Mouse (Mus musculus): ENCODE measurements at regions not wholly inside any gene's neighbourhood (a gene's known extent, or its start where the extent isn't known, plus 50 kb on each side); places are given as distances from the start of the nearest gene placed in this dataset.
"Not testable (repeated sequence)": the region's sequence is repeated elsewhere in the genome, so short reads cannot be mapped to it uniquely, and the experiment has no call there.

DNA sequence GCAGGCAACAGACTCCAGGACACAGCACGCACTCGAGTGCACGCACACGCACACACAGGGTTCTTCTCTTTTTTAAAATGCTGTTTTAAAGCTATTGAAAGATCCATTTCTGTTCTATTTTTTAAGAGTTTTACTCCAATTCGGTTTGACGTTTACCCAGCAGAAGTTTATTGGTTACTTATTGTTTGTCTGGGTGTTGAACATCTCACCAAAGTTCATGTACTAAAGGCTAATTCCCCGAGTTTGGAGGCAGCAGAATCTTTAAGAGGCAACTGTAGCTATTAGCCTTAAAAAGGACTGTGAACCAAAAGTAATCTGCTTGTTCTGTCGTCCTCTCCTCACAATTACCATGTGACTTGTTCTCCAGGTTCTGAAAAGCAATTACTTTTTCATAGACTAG is 263.0 kb upstream of the Nfia start:
- no peak for DNase-seq

DNA sequence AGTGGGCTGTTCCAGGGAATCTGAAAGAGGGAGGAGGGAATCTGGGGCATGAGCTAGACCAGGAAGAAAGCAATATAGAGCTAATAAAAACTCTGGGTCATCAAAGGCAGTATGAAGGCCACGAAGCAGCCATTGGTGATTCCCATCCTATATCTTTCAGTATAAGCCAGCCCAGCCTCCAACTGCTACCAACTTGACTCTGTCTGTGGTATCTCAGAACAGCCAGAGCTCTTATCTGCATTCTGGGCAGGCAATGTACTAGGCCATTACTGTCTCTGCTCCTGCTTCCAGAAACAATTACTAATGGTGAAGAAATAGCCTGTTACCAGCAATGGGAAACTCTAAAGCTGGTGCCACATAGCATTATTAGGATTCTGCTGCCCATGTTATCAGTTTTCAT is 266.8 kb upstream of the Nfia start:
- DNase-seq = no peak

DNA sequence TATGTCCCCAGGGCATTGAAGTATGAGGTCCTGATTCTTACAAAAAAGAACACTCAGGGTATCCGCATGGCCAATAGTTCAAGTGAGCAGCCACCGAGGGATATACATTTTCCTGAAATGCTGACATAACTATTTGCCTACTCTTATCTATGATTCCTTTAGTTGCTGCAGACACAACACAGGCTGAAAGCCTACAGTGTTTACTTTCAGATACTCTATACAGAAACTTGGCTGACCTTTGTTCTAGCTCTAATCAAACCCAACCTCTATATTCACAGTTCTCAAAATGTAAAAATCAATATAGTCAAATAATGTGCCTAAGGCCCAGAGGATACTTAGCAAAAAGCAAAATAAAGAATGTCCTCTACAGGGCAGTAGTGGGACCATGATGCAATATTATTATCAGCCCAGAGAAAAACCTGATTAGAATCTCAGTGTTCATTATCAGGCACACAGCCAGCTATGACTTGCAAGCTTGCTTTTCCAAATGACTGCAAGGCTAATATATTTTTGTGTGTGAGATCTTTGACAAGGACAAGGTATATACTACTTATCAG is 281.2 kb upstream of the Nfia start:
- no peak for DNase-seq

DNA sequence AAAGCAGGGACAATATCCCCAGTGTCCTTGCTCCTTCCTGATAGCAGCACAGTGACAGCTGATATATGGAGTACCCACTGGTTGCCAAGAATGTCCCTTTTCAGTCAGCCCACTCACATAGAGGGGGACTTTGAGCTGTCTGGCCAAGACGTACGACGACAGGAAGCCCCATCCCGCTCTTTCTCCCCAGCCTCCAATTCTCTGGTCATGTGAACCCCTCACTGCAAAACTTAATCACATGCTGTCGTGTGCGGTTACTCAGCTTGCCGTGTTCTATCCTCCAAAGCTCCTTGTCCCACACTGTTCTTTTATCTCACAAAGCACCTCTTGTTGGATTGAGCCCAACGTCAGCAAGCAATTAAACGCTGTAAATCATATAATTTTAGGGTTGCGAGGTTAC is 286.2 kb upstream of the Nfia start:
- DNase-seq = peak; percentile 2

DNA sequence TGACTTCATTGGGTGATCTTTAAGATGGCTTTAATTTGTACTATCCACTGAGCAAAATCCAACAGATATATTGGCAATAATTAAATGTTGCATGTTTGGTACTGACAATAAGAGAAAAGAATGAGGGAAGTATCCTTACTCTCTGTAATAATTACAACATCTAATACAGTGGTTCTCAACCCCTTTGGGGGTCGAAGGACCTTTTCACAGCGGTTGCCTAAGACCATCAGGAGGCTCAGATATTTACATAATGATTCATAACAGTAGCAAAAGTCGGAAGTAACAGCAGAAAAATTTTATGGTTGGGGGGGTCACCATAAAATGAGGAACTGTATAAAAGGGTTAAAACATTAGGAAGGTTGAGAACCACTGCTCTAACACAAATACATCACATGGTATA is 287.3 kb upstream of the Nfia start:
- no peak for DNase-seq

DNA sequence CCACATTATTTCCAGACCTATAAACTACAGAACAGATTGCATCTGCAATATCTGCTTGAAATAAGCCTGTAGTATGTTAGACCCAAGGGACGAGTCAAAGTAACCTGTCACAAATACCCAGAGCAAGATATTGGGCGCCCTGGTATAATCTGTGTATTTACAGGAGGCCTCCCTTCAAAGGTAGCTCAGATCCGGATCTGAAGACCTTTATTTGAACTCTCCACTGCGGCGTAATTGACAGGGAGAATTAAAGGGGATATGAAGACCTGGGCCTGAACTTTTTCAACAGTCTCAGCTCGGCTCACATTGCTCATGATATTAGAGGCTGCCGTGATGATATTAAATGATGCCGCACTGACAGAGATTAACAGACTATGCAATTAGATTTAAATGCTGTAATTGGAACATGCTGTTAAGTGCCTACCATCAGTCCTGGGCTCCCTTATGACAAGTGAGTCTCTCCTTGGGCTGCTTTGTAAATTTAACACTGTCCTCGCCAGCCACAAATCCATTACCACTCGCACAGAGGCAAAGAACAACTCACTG is 289.8 kb upstream of the Nfia start:
- no peak for DNase-seq

DNA sequence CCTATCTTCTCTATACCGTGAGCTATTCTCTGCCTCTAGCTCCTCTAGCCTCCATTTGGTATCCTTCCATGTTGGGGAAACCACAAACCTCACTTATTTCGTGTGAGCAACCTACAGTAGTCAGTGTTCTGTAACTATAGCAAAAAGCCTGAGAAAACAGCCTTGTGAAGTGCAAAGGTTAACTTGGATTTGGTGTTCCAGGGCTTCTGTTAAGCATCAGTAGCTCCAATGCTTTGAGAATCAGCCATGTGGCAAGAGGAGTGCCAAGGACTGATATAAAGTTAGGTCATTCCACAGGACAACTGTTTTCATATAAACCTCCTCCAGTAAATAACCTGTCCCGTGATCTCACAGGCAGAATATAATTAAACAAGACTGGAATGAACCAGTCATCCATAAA is 290.7 kb upstream of the Nfia start:
- DNase-seq = no peak

DNA sequence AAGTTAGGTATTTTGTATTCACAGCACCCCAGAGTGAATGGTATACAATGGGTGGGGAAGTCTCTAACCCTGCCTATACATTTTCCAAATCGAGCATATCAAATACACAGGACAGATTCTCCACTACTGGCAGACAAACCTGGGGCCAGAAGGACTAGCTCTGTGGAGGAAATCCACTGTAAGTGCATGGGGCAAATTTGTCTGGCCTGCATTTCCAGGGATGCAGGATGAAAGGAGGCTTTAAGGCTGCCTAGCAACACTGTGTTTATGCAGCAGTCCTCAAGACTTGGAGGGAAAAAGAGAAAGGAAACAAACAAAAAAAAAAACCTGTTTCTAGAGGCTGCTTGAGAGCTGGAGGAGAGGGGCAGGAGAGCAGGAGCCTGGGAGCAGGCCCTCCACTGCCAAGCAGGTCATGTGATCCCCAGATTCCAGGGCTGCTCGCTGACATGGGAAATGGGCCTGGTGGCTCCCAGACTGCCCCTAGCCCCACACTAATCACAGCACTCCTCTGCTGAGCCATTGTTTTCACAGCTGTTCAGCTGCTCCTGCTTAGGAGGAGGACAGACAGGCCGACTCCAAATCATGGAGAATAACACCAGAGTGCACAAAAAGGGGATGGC is 293.7 kb upstream of the Gm10192 start:
- DNase-seq = peak; percentile 19

DNA sequence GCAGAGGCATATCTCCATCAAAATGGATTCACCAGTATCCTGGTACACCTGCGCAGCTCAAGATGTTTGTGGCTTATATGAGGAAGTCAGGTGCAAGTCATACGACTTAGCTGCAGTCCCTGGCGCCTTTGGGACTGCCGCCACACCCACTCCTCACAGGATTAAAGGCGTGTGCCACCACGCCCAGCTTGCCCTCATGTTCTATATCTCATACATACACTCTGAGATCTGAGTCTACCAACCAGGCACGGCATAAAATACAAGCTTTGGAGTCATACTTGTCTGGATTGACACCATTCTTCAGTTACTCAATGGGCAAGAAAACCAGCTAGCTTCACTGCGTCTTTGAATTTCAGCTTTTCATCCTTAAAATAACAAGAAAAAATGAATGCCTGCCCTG is 290.5 kb upstream of the Gm10192 start:
- DNase-seq = not testable (repeated sequence)

DNA sequence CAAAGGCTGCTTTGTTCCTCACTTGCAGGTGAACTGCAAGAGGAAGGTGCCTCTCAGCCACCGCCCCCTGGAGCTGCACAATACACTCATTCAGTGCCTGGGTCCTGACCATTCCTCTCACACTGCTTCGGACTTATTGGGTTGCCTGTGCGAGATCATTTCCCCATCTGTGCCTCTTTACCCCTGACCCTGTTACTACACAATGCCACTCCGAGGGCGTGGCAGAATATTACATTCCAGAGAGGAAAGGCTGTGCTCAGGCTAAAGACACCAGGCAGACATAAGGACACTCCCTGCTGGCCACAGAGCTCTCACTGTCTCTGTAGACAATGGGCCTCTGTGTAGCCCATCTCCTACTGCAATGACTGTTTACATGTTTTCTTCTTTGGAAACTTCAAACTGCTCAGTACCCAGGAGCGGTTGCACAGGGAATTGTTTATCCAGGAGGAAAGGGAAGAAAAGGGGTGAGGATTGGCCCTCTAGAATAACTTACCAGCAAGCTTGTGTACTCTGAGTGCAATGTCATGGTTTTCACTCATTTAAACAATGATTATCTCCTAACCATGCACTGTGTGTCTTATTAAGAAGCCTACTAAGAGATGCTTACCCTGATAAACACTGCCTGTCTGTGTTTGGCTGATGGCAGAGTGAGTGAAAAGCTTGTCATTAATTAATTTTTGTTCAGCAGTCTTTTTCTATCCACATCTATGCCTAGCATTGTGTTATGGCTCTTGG is 283.1 kb upstream of the Gm10192 start:
- no peak for DNase-seq

DNA sequence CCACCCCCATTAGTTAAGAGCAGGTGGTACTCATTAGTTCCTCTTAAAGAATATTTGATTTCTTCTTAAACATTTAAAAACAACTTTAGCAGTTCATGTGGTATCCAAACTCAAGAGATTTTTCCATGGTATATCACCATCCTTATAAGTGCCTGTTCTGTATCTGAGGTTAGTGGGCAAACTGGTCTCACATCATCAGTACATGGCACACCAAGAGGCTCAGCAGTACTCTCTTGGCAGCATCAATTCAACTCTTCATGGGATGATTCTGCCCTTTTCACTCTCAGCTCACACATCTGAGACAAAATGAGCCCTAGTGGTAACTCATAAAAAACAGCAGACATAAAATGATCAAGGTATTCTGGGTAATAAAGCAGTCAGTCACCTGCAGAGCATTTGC is 282.6 kb upstream of the Gm10192 start:
- DNase-seq = no peak

DNA sequence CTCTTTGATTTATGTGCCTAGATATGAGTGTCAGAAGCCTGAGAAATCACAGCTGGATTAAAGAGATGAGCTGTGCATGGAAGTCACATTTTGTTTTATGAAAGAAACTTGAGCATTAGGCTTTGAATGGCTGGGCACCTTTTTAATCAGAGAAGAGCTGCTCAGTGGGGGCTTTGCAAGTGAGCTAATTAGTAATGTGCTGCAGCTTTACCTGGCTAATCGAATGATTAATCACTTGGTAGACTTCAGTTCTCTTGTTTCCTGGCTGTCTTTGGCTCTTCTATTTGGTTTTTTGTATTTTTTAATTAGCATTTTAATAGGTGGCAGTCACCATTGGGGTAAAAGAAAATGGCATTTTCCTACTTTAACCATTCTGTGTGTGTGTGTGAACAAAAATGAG is 278.2 kb upstream of the Gm10192 start:
- DNase-seq = no peak

DNA sequence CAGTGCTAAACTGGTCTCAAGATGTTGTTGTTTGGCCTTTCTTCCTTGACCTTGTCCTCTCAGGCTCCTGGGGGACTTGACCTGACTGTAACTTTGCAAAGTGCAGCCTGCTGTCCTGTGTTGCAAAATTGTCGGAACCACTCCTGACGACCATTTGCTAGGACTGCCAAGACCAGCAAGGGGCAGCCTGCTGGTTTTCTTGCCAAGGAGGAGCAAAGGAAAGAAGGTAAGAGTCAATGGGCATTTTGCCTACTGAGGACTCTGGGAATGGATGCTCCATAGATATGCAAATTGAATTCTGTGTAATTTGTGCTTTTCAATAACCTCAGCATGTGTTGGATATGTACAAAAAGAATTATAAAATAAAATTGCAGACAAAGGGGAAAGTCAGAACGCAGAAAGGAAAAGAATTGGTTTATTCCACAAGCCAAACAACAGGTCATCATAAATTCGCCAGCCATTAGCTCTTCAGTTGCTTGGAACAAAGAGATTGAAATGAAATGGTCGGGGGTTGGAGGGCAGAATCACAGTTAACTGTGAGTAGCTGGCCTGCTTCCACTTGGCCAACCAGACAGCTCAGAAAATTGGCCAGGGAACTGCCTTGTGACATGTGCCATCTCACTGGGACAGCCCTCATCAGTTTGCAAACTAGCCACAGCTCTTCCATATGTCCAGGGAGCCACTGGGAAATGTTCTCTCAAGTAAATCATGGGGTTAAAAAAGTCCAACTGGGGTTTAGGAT is 256.5 kb upstream of the Gm10192 start:
- DNase-seq = peak; percentile 16

DNA sequence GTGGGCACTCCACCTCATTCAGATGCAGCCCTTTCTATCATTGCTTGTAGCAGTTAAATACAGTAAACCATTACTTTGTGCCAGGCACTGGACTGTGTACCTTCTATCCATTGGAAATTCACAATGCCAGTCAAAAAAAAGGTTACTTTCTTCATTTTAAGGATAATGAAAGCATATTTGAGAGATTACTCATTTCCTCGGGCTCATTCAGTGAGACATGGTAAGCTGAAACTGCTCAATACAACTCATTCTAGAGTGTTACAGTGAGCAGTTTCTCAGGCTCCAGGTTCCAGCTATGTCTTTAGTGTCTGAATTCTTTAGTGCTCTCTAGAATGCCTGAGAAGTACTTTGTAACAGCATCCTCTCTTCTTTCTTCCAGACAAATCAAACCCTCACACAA is 249.7 kb upstream of the Gm10192 start:
- no peak for DNase-seq

DNA sequence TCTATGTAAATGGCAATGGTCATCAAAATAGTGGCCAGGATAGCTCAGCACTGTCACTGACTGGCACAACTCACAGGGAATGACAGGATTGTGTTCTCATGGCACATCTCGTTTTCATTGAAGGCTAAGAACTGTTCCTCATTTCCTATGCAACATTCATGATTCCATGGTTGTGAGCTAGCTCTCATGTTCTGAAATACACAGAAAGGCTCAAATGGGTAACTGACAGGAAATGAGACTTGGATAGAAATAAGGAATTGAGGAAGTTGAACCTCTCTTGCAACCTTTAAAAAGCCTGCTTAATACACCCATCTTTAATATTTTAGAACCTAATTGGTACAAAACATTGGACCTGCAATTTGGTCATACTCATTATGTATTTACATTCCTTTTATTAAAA is 249.1 kb upstream of the Gm10192 start:
- no peak for DNase-seq

DNA sequence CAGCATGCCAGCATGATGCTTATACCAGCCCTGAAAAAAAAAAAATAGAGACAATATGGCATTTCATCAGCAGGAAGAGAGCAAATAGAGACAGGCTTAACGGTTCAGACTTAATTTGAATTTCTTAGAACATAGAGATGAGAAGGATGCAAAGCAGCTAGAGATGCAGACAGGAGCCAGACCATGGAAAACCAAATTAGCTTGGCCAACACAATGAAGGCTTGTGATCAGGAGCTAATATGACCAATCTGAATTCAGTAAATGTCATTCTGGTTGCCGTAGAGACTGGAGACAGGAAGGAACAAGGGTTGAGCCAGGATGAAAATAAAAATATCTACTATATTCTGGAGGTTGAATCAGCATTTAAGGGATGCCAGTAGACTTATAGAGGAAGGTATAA is 248.3 kb upstream of the Gm10192 start:
- no peak for DNase-seq

DNA sequence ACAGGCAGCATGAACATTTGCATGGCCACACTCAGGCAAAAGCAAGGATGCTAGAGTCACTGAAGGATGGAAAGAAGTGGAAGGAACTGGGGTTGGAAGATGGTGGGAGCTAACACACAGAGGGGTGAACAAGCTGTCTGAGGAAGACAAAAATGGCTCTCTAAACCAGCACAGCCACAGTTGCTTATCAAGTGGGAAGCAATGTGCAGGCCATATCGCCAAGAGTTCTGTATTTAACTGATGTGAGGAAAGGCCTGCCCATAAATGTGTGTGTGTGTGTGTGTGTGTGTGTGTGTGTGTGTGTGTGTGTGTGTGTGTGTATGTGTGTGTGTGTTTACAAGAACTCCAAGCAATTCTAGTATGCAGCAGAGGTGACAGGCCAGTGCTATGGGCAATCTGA is 236.9 kb upstream of the Gm10192 start:
- DNase-seq = no peak

DNA sequence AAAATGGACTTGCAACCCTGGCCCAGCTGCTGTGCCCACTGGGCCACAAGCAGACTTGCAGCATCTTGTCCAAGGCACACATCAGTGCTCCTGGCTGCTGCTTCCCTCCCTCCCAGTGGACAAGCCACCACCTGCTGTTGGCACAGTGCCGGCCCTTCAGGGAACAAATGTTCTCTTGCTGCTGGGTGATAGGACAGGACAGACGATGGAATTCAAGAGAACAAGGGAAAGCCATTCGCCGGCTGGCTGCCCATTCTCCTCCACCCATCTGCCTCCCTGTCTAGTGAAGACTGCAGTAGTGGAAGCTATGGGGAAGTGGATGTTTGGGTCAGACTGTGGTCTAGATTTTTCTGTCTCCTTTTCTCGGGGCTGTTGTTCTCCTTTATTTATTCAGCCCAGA is 235.7 kb upstream of the Gm10192 start:
- DNase-seq = peak; percentile 34

DNA sequence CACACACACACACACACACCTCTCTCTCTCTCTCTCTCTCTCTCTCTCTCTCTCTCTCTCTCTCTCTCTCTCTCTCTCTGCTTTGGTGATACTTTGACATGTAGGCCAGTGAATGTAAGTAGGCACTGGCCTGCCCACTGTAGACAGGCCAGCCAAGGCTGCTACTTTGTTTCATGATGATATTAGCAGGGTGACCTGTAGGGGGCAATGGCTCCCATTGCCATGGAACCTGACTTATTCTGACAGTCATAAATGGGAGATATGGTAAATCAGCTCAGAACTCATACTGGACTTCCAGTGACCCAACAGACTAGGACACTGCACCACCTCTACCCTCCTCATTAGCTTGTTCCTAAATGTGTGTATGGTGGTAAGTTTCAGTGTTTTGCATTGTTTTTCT is 235.0 kb upstream of the Gm10192 start:
- no peak for DNase-seq

DNA sequence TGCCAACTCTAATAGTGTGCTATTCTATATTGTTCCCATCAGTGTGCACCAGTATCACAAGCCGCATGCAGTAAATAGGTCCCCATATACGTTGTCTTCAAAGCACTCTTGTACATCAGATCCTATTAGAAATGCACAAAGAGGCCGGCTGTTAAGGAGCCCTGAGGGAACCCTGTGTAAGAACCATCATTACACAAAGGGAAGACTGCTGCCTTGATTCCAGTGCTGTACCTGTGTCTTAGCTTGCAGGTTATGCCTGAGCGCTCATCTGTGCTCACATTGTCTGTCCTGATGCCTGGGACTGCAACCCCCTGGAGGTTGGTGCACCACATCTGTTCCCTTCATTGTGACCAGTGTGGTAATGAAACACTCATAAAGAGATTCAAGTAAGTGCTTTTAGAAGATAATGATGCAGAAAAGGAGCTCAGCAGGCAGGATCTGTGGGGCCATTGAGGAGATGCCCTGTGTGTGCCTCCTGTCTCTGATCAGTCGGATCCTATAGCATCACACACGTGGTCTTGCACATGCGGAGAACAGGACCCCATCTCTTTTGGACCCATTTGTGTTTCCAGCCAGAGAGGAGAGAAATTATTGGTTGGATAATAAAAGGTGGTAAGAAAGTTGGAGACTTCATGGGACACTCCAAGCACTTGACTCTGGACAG is 225.8 kb upstream of the Gm10192 start:
- no peak for DNase-seq

DNA sequence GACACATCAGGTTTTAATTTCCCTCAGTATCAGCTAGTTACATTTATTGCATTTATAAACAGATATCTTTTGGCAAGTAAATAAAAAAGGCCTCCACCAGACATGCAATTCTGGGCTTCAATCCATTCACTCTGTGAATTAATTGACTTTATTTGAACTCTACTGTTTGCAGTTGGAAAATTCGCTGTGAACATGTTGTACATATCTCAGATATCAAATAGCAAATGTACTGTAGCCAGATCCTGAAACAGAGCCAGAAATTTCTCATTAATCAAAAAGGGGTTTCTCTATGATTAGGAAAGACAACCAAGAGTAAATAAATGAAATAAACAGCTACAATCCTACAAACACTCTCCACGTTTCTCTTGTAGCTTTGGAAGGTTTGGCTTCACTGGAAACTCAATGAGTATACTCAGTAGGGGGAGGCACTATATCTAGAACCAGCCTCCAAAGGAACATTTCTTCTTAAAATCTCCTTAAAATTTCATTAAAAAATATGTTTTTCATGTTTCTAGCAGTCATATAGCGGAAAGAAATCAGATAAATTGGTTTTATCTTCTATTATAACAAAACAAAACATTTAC is 211.8 kb upstream of the Gm10192 start:
- DNase-seq = no peak

DNA sequence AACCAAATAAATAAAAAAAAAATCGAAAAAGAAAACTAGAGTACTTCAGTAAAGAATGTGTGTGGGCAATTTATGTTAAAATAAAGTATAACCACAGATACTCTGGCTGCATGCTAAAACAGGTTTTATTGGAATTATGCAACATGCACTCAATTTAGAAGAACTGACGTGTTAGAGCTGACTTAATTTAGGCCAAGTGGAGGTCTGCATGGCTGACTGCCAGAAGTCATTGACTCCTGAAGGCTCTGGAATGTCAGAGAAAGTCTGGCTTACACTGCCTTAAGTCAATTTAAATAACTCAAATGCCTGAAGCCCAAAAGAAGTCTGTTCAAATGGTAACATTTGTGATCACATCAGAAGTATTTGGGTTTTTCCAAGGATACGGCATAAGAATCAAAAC is 198.1 kb upstream of the Gm10192 start:
- no peak for DNase-seq

Measured in adrenal gland, adult 2 months (tissue).